ENCODE assay signal across 8 mouse cellular contexts in genomic region chr11:77446628-77447041, GRCm38 (mm10). TPM values are rescaled to one million over a fixed set of nuclear protein-coding genes. Genes with fewer than 3 reads are reported as not detected.
DNase-seq lines count a peak whose midpoint lies in the region; ATAC-seq and TF ChIP-seq lines count a peak whose summit lies in the region.

No protein-coding gene starts in this region.

- TF ChIP-seq CTCF in intestine, postnatal 0 days (IDR thresholded peaks at IDR 0.05; ENCODE audit: low read depth): peak; percentile 90

- no peaks in the 10 kb centered on the region for H3K9me3 ChIP-seq in intestine, postnatal 0 days (ENCODE audit: control insufficient read depth)
- no peaks in the 10 kb centered on the region for H3K9me3 ChIP-seq in lung, embryonic 16.5 days (ENCODE audit: control insufficient read depth, low read length)
- no peaks in the 10 kb centered on the region for H3K9me3 ChIP-seq in stomach, embryonic 15.5 days

- peak; percentile 85 for ATAC-seq in intestine, postnatal 0 days
- ATAC-seq in lung, embryonic 16.5 days (ENCODE audit: low read depth): peak; percentile 24; the same call in 1 of the 2 replicates
- peak; percentile 77; the same call in 1 of the 2 replicates for ATAC-seq in stomach, embryonic 15.5 days (ENCODE audit: insufficient read depth, low FRiP score, low read depth)

- H3K27ac ChIP-seq in intestine, postnatal 0 days (ENCODE audit: low read depth, low read length): no peak overlapping the region; the same call in 1 of the 2 replicates
- no peak overlapping the region for H3K27ac ChIP-seq in lung, embryonic 16.5 days (ENCODE audit: low read length)
- no peak overlapping the region for H3K27ac ChIP-seq in stomach, embryonic 15.5 days

- intact Hi-C loops in left cerebral cortex, postnatal 4 days (cut with DNase I): loop anchor here (10.0 kb wide), 2 partner anchors 132 to 232 kb away; partner anchors contain the start of gene Ssh2

- H3K4me2 ChIP-seq in intestine, postnatal 0 days (replicated peaks; ENCODE audit: low read depth): no peak overlapping the region
- no peak overlapping the region for H3K4me2 ChIP-seq in lung, embryonic 16.5 days (ENCODE audit: low read depth, low read length)
- no peak overlapping the region for H3K4me2 ChIP-seq in stomach, embryonic 15.5 days

- no peaks in the 10 kb centered on the region for H3K27me3 ChIP-seq in intestine, postnatal 0 days (replicated peaks; ENCODE audit: control insufficient read depth, insufficient read depth, low read length)
- no peaks in the 10 kb centered on the region for H3K27me3 ChIP-seq in lung, embryonic 16.5 days (ENCODE audit: control insufficient read depth, insufficient read depth, low read depth, low read length)
- H3K27me3 ChIP-seq in stomach, embryonic 15.5 days (replicated peaks): no peaks in the 10 kb centered on the region

- no peaks in the 10 kb centered on the region for H3K4me1 ChIP-seq in intestine, postnatal 0 days (replicated peaks; ENCODE audit: control insufficient read depth, insufficient read depth, low read length)
- peaks cover 24% of the 10 kb centered on the region for H3K4me1 ChIP-seq in lung, embryonic 16.5 days (replicated peaks; ENCODE audit: control insufficient read depth, insufficient read depth, low read length)
- no peaks in the 10 kb centered on the region for H3K4me1 ChIP-seq in stomach, embryonic 15.5 days

- peaks cover 22% of the 10 kb centered on the region for H3K36me3 ChIP-seq in intestine, postnatal 0 days (ENCODE audit: control insufficient read depth, insufficient read depth)
- peaks cover 11% of the 10 kb centered on the region for H3K36me3 ChIP-seq in lung, embryonic 16.5 days (ENCODE audit: control insufficient read depth, insufficient read depth, low read length)
- 0 out of 2 replicates have a peak, but pooled peaks cover 3% of the 10 kb centered on the region for H3K36me3 ChIP-seq in stomach, embryonic 15.5 days

- peak; percentile 49 for DNase-seq in urinary bladder, adult 2 months (ENCODE audit: low spot score)
- DNase-seq in urinary bladder, postnatal 4 days (ENCODE audit: low spot score in 2 of 2): no peak
- peak; percentile 43 to 66 for DNase-seq in adrenal gland, postnatal 36 days
- peak; percentile 20 for DNase-seq in forelimb bud, embryonic 11.5 days (ENCODE audit: low read depth, low spot score)
- DNase-seq in left cerebral cortex, postnatal 4 days: no peak

- WGBS in intestine, postnatal 0 days: 13% methylated on average over 6 of the region's 6 CpGs
- 36% methylated on average over 6 of the region's 6 CpGs for WGBS in lung, embryonic 16.5 days
- 33% methylated on average over 6 of the region's 6 CpGs for WGBS in stomach, embryonic 15.5 days

- H3K9ac ChIP-seq in intestine, postnatal 0 days (ENCODE audit: low read depth, low read length): no peak overlapping the region
- no peak overlapping the region for H3K9ac ChIP-seq in lung, embryonic 16.5 days (ENCODE audit: low read length)
- no peak overlapping the region for H3K9ac ChIP-seq in stomach, embryonic 15.5 days

- no peak overlapping the region for H3K4me3 ChIP-seq in intestine, postnatal 0 days (ENCODE audit: low read depth, low read length)
- H3K4me3 ChIP-seq in lung, embryonic 16.5 days (ENCODE audit: low read length): no peak overlapping the region
- H3K4me3 ChIP-seq in stomach, embryonic 15.5 days (replicated peaks): no peak overlapping the region

RNA-seq across cellular contexts. Expression of gene Coro6, which starts 15.6 kb away (rescaled TPM):
- polyA plus RNA-seq in urinary bladder, adult 2 months (2012; rRNA removed): 16.2 and 19.9 TPM in 2 replicates
- 1 to 10 TPM in 1 of 2 experiments, under 1 TPM in 1; 0.96 to 1.7 TPM for total RNA-seq in adrenal gland, postnatal 36 days (2021)
- polyA plus RNA-seq in intestine, postnatal 0 days (2015; fragmentation: Nextera tagmentation; extraction: Ambion mirVana): 0.18 TPM in 2 replicates
- polyA plus RNA-seq in lung, embryonic 16.5 days (2015; fragmentation: Nextera tagmentation; extraction: Ambion mirVana): 1.3 and 1.5 TPM in 2 replicates
- 0.17 and 0.18 TPM in 2 replicates for polyA plus RNA-seq in stomach, embryonic 15.5 days (2015; fragmentation: Nextera tagmentation; extraction: Ambion mirVana)
- total RNA-seq in left cerebral cortex, postnatal 4 days (2021): 1 to 10 TPM; 2.2 to 3.7 TPM

RNA-seq across cellular contexts. Expression of gene Ankrd13b, which starts 42.8 kb away (rescaled TPM):
- polyA plus RNA-seq in urinary bladder, adult 2 months (2012; rRNA removed): 21.8 and 22.3 TPM in 2 replicates
- total RNA-seq in adrenal gland, postnatal 36 days (2021): 1 to 10 TPM; 5.8 to 6.7 TPM
- 2.1 TPM in 2 replicates for polyA plus RNA-seq in intestine, postnatal 0 days (2015; fragmentation: Nextera tagmentation; extraction: Ambion mirVana)
- polyA plus RNA-seq in lung, embryonic 16.5 days (2015; fragmentation: Nextera tagmentation; extraction: Ambion mirVana): 2.8 and 3.0 TPM in 2 replicates
- 5.9 and 6.2 TPM in 2 replicates for polyA plus RNA-seq in stomach, embryonic 15.5 days (2015; fragmentation: Nextera tagmentation; extraction: Ambion mirVana)
- total RNA-seq in left cerebral cortex, postnatal 4 days (2021): 100 to 1,000 TPM; 216 to 217 TPM

RNA-seq across cellular contexts. Expression of gene Git1, which starts 46.7 kb away (rescaled TPM):
- 24.7 and 37.0 TPM in 2 replicates for polyA plus RNA-seq in urinary bladder, adult 2 months (2012; rRNA removed)
- 10 to 100 TPM; 47.6 to 49.9 TPM for total RNA-seq in adrenal gland, postnatal 36 days (2021)
- polyA plus RNA-seq in intestine, postnatal 0 days (2015; fragmentation: Nextera tagmentation; extraction: Ambion mirVana): 21.2 and 21.9 TPM in 2 replicates
- polyA plus RNA-seq in lung, embryonic 16.5 days (2015; fragmentation: Nextera tagmentation; extraction: Ambion mirVana): 9.1 and 9.2 TPM in 2 replicates
- polyA plus RNA-seq in stomach, embryonic 15.5 days (2015; fragmentation: Nextera tagmentation; extraction: Ambion mirVana): 9.7 and 10.9 TPM in 2 replicates
- total RNA-seq in left cerebral cortex, postnatal 4 days (2021): 100 to 1,000 TPM; 150 to 151 TPM

Comparison
In these comparisons a context has a peak if more than half of its experiments do, and no peak if none do; other contexts are left out.
1. DNase-seq: peak in urinary bladder, adult 2 months (single experiment), adrenal gland, postnatal 36 days (2 of 2) and forelimb bud, embryonic 11.5 days (single experiment); none in urinary bladder, postnatal 4 days (0 of 2) and left cerebral cortex, postnatal 4 days (single experiment).
2. ATAC-seq: peak in every context shown above with its lines; median percentile 85 in intestine, postnatal 0 days; 77 in stomach, embryonic 15.5 days; 24 in lung, embryonic 16.5 days.